Mouse (Mus musculus) midbrain, embryonic 12.5 days (tissue): ENCODE data around the gene Zfp385a. TPM values are rescaled to one million over a fixed set of nuclear protein-coding genes. Genes with fewer than 3 reads are reported as not detected.

Experiments used
- ATAC-seq: fragments of 200-750 bp; cut with Nextera tagmentation; 2 replicates; pipeline ENCODE4 v1.8.0; 2017; ENCODE audit warnings: low read depth, moderate TSS enrichment, moderate library complexity; ENCODE audit not compliant: low FRiP score
- H3K27ac ChIP-seq: fragments of 300-500 bp; sonication (generic); replicated peaks from 2 replicates; pipeline ENCODE4 v1.5.1; 2016; ENCODE audit warnings: mild to moderate bottlenecking
- H3K27me3 ChIP-seq: fragments of 300-500 bp; sonication (generic); 2 replicates; pipeline ENCODE4 v1.6.1; 2016; ENCODE audit warnings: mild to moderate bottlenecking
- H3K36me3 ChIP-seq: fragments of 300-500 bp; sonication (generic); 2 replicates; pipeline ENCODE4 v1.6.1; 2016
- H3K4me1 ChIP-seq: fragments of 300-500 bp; sonication (generic); 2 replicates; pipeline ENCODE4 v1.6.1; 2016
- H3K4me2 ChIP-seq: fragments of 300-500 bp; sonication (generic); replicated peaks from 2 replicates; pipeline ENCODE4 v1.6.1; 2016; ENCODE audit warnings: mild to moderate bottlenecking, moderate library complexity
- H3K4me3 ChIP-seq: fragments of 300-500 bp; sonication (generic); 2 replicates; pipeline ENCODE4 v1.5.1; 2016; ENCODE audit warnings: mild to moderate bottlenecking
- H3K9ac ChIP-seq: fragments of 300-500 bp; sonication (generic); replicated peaks from 2 replicates; pipeline ENCODE4 v1.6.1; 2016; ENCODE audit warnings: mild to moderate bottlenecking, moderate library complexity
- H3K9me3 ChIP-seq: fragments of 300-500 bp; sonication (generic); 2 replicates; pipeline ENCODE4 v1.6.1; 2016; ENCODE audit warnings: mild to moderate bottlenecking
- WGBS: fragments of 180-500 bp; shearing (Covaris S2); methylation state at CpG from one replicate; pipeline ENCODE4 v1.1.7; 2016; 5-methylcytosine and 5-hydroxymethylcytosine counted together
- polyA plus RNA-seq: library from polyadenylated mRNA; unstranded; fragments of >200 nt; fragmentation: Nextera tagmentation; extraction: Ambion mirVana; gene quantifications from 2 replicates; pipeline ENCODE4 v1.2.1, GENCODE M21; 2016

Gene Zfp385a
- polyA plus RNA-seq, 1 experiment from 2014 or later = 20.8 TPM

DNA sequence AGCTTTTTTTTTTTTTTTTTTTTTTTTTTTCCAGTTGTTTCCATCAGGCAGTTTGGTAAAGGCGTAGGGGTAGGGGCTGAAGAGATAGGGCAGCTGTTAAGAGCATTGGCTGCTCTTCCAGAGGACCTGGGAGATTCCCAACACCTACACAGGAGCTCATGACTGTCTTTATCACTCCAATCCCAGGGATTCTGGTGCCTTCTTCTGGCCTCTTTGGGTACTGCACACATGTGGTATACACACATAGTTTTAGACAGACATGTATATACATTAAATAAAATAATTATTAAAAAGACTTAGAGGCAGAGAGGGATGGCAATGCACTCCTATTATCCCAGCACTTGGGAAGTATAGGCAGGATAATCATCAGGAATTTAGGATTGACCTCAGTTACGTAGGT, 46.5 kb downstream of the Zfp385a start:
- H3K27ac ChIP-seq = no peak overlapping the region
- no peaks in the 10 kb centered on the region for H3K27me3 ChIP-seq
- ATAC-seq = no peak
- H3K4me2 ChIP-seq = no peak overlapping the region
- 97% methylated on average over 2 of the region's 2 CpGs for WGBS
- peaks cover 42% of the 10 kb centered on the region for H3K4me1 ChIP-seq
- H3K9me3 ChIP-seq = no peaks in the 10 kb centered on the region
- H3K9ac ChIP-seq = no peak overlapping the region
- H3K36me3 ChIP-seq = peaks cover 56% of the 10 kb centered on the region
- no peak overlapping the region for H3K4me3 ChIP-seq

DNA sequence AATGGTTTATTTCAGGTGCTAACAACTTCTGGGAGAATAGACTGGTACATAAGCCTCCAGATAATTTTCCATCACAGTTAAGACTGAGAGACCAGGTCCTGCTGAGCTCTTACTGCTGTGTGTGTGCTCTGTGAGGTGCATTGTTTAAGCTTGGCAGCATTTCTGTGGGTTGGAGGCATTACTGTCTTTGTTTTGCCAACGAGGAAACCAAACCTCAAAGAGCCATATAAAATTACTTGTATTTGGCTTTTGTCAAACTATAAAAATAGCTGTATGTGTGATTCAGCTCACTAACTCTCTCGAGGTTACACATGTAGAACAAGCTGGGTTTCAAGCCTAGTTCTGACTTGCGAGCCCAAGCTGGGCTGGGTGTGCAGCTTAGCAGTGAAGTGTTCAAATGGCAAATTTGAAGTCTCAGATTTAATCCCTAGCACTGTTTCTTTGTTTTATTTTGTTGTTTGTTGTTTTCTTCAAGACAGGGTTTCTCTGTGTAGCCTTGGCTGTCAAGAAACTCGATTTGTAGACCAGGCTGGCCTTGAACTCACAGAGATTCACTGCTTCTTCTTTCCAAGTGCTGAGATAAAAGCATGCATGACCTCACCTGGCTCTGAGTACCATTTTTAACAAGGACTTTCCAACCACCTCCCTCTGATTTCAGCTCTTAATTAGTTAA, 47.1 kb downstream of the Zfp385a start:
- H3K9me3 ChIP-seq = no peaks in the 10 kb centered on the region
- ATAC-seq = no peak
- H3K9ac ChIP-seq = no peak overlapping the region
- H3K27me3 ChIP-seq = no peaks in the 10 kb centered on the region
- peaks cover 36% of the 10 kb centered on the region for H3K4me1 ChIP-seq
- no peak overlapping the region for H3K4me2 ChIP-seq
- H3K27ac ChIP-seq = no peak overlapping the region
- H3K4me3 ChIP-seq = no peak overlapping the region
- WGBS = 96% methylated on average over 4 of the region's 4 CpGs
- H3K36me3 ChIP-seq = peaks cover 52% of the 10 kb centered on the region

DNA sequence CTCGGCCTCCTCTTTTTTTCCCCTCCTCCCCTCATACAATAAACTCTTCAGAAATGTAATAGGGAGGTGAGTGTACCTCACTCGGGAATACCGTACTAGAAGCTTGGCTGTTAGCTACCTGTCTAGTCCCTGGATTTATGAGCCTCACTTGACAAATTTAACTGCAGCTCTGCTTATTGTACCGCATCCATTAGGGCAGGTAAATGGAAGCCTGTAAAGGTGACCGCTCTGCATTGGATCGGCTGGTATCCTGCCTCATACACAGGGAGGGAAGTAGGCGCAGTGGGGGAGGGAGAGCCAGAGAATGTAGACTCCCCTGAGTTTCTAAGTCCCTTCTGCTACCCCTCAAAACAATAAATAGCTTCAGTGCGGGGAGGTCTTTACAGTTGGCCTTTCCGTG, 49.0 kb downstream of the Zfp385a start:
- Histone ChIP-seq H3K4me1 (peaks cover 17% of the 10 kb centered on the region), H3K9ac (no peak overlapping the region), H3K9me3 (no peaks in the 10 kb centered on the region), H3K27ac (no peak overlapping the region), H3K27me3 (no peaks in the 10 kb centered on the region), H3K36me3 (peaks cover 50% of the 10 kb centered on the region), H3K4me3 (no peak overlapping the region), H3K4me2 (no peak overlapping the region)
- no peak for ATAC-seq
- 94% methylated on average over 9 of the region's 9 CpGs for WGBS

DNA sequence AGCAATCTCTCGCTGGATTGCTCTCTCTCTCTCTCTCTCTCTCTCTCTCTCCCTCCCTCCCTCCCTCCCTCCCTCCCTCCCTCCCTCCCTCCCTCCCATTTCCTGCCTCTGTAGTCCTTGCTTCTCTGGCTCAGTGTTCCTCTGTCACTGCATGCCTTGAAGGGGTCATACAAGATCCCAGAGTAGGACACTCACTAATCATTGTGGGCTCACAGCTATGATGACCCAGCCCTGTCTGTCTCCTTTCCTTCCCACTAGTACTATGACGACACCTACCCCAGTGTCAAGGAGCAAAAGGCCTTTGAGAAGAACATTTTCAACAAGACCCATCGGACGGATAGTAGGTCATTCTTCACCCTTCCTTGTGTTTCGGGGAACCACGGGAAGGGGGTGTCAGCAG, 49.5 kb downstream of the Zfp385a start:
- peaks cover 48% of the 10 kb centered on the region for H3K36me3 ChIP-seq

DNA sequence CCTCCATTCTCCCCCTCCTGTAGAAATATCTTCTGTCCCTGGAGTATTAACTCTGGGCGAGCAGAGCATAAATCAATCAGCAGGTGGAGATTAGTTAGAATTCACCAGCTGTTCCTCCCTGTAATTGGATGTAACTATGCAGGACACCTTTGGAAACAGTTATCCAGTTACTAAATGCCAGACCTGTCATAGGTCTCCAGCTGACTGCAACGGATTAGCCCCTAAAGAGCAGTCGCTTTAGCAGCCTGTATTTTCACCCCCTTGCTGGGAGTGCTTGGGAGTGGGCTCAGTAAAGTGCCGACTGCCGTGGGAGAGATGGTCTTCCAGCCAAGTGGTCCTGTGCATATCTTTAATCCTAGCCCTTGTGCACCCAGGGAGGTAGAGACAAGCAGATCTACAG, 50.3 kb downstream of the Zfp385a start:
- no peak for ATAC-seq
- Histone ChIP-seq H3K4me3 (no peak overlapping the region), H3K36me3 (peaks cover 47% of the 10 kb centered on the region), H3K9me3 (no peaks in the 10 kb centered on the region), H3K27me3 (no peaks in the 10 kb centered on the region), H3K9ac (peak overlapping the region; percentile 24; the same call in 1 of the 2 replicates), H3K27ac (peak overlapping the region; percentile 58), H3K4me2 (no peak overlapping the region), H3K4me1 (peaks cover 23% of the 10 kb centered on the region)
- WGBS = 45% methylated on average over 5 of the region's 5 CpGs

More for the DNA sequence above, 49.5 kb downstream of the Zfp385a start:
- no peak overlapping the region for H3K4me2 ChIP-seq
- no peaks in the 10 kb centered on the region for H3K27me3 ChIP-seq
- H3K9me3 ChIP-seq = no peaks in the 10 kb centered on the region
- peaks cover 17% of the 10 kb centered on the region for H3K4me1 ChIP-seq
- ATAC-seq = no peak
- 0 out of 2 replicates have a peak overlapping the region, but pooled peaks have one; percentile 24 for H3K9ac ChIP-seq
- WGBS = 82% methylated on average over 6 of the region's 6 CpGs
- H3K4me3 ChIP-seq = no peak overlapping the region
- 0 out of 2 replicates have a peak overlapping the region, but pooled peaks have one; percentile 58 for H3K27ac ChIP-seq

DNA sequence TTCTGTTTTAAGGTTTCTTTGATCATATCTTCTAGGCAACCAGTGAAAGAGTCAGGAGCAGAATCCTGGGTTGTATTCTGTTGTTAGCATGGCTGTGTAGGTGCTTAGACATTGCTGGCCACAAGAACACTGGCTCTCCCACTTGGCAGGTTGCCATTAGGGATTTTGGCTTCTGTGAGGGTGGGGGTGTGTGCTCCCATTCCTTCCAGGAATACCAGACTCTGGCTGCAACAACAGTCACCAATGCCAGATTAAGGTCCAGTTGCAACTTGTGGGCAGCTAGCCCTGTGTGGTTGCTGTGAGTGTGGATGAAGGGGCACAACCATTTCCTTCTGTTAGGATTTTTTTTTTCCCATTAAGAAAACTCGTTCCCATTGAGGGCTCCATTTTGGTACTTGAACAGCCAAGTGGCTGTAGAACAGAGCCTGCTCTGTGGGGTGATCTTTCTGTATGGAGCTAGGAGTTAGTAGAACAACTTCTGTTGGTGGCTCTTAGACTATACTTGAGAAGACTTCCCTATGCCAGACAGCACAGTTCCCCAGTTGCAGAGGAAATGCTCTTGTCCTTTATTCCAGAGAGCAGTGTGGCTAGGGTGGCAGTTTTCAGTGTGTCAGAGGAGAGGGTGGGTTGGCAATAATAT, 54.0 kb downstream of the Zfp385a start:
- no peaks in the 10 kb centered on the region for H3K9me3 ChIP-seq
- H3K27me3 ChIP-seq = no peaks in the 10 kb centered on the region
- H3K36me3 ChIP-seq = peaks cover 15% of the 10 kb centered on the region
- no peak overlapping the region for H3K9ac ChIP-seq
- no peak for ATAC-seq
- H3K27ac ChIP-seq = 0 out of 2 replicates have a peak overlapping the region, but pooled peaks have one; percentile 56
- 76% methylated on average over 1 of the region's 1 CpGs for WGBS
- no peak overlapping the region for H3K4me2 ChIP-seq
- no peak overlapping the region for H3K4me3 ChIP-seq
- peaks cover 25% of the 10 kb centered on the region for H3K4me1 ChIP-seq

DNA sequence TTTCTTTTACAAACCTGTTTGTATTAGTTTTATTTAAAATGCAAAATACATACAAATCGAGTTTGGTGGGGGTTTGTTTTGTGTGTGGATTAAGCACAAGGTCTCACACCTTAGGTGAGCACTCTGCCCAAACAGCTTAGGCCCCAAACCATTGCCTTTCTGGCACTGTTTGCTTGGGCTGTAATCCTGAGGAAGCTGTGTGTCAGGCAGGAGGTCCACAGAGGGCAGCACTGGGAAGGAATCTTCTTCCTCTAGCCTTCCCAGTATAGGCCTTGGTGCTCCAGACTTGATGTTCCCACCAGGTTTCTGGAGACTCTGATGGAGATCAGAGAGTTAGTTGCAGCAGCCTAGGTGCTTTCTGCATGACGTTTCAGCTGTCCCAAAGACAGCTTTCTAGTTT, 55.2 kb downstream of the Zfp385a start:
- 50% methylated on average over 2 of the region's 2 CpGs for WGBS
- Histone ChIP-seq H3K4me1 (peaks cover 24% of the 10 kb centered on the region), H3K4me2 (no peak overlapping the region), H3K36me3 (peaks cover 5% of the 10 kb centered on the region; the same call in 1 of the 2 replicates), H3K4me3 (no peak overlapping the region), H3K27ac (peak overlapping the region; percentile 15; the same call in 1 of the 2 replicates), H3K9ac (no peak overlapping the region; the same call in 1 of the 2 replicates), H3K27me3 (no peaks in the 10 kb centered on the region), H3K9me3 (no peaks in the 10 kb centered on the region)
- no peak for ATAC-seq

DNA sequence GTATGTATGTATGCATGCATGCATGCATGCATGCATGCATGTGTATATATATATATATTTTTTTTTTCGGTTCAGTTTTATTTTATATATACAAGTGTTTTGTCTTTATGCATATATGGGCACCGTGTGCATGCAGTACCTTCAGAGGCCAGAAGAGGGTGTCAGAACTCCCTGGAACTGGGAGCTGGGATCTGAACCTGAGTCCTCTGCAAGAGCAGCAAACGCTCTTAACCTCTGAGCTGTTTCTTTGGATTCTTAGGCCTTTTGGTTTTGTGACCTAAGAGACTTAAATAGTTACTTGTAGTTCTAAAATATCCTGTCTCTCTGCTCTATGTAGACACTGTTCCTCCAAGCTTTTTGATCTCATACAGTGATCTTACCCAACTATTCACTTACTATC, 55.8 kb downstream of the Zfp385a start:
- Histone ChIP-seq H3K9ac (no peak overlapping the region), H3K27ac (no peak overlapping the region), H3K4me2 (no peak overlapping the region), H3K9me3 (no peaks in the 10 kb centered on the region), H3K4me1 (peaks cover 18% of the 10 kb centered on the region), H3K36me3 (no peaks in the 10 kb centered on the region), H3K4me3 (no peak overlapping the region), H3K27me3 (no peaks in the 10 kb centered on the region)
- ATAC-seq = no peak
- 62% methylated on average over 3 of the region's 3 CpGs for WGBS

DNA sequence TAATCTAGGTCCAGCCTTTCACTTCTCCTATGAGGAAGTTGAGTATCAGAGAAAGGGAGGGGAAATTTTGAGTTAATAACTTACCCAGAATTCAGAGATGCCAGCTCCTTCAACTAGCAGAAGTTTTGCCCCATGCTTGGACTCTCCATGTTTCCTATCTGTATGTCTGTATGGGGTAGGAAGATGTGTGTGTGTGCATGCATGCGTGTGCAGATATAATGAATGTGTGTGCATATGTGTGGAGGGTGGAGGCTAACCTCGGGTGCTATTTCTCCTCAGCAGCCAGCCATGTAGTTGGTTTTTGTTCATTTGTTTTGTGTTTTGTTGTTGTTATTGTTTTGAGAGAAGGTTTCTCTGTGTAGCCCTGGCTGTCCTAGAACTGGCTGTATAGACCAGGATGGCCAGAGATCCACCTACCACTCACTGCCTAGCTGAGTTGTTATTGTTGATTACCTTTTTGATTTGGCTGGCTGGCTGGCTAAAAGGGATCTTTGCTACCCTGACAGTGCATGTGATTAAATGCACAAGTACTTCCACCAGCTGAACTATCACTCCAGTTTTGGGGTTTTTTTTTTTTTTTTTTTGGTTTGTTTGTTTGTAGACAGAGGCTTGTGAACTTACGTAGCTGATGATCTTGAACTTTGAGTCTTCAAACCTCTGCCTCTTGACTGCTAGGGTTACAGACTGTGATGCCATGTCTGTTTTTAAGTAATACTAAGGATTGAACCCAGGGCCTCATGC, 58.3 kb downstream of the Zfp385a start:
- no peaks in the 10 kb centered on the region for H3K27me3 ChIP-seq
- H3K36me3 ChIP-seq = no peaks in the 10 kb centered on the region
- WGBS = 91% methylated on average over 3 of the region's 3 CpGs
- H3K4me1 ChIP-seq = peaks cover 16% of the 10 kb centered on the region
- no peak for ATAC-seq
- no peak overlapping the region for H3K27ac ChIP-seq
- H3K4me3 ChIP-seq = no peak overlapping the region
- H3K4me2 ChIP-seq = no peak overlapping the region
- H3K9me3 ChIP-seq = no peaks in the 10 kb centered on the region
- no peak overlapping the region for H3K9ac ChIP-seq

DNA sequence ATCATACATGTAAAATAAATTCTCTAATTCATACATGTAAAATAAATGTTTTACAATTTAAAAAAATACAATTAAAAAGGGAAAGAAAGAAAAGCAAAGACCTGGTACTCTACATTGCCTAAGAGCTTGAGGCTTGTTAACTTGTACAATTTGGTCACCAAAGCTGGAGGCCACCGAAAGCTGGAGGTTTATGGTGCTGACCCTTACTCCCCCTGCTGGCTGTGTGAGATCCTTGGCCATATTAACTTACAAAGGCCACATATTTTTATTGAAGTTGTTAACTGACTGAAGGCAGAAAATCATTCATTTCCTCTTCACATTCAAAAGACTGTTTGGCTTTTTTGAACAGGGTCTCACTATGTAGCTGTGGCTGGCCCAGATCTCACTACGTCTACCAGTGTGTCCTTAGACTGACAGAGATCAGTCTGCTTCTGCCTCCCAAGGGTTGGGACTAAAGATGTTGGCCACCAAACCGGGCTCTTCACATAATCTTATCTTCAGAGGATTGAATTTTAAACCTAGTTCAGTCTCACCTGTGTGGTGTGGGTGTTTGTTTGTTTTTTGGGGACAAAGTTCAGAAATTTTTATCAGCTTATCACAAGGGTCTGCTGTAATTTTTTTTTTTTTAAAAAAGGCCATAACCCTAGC, 59.0 kb downstream of the Zfp385a start:
- ATAC-seq = no peak
- WGBS = 81% methylated on average over 3 of the region's 3 CpGs
- H3K27ac ChIP-seq = no peak overlapping the region

DNA sequence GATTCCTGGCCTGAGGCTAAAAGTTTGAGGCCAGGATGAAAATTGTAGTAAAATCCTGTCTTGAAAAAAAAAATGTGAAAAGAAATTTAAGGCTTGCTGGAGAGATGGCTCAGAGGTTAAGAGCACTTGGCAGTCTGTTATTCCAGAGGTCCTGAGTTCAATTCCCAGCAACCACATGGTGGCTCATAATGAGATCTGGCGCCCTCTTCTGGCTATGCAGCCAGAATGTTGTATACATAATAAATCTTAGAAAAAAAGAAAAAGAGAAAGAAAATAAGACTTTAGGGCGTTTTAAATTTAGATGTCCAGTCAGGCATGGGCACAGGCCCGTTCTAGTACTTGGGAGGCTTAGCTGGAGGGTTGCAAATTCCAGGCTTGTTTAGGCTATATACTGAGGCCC, 60.1 kb downstream of the Zfp385a start:
- H3K9ac ChIP-seq = no peak overlapping the region
- no peaks in the 10 kb centered on the region for H3K9me3 ChIP-seq
- ATAC-seq = no peak
- H3K4me3 ChIP-seq = no peak overlapping the region
- H3K27ac ChIP-seq = no peak overlapping the region
- H3K4me1 ChIP-seq = peaks cover 3% of the 10 kb centered on the region
- 64% methylated on average over 3 of the region's 3 CpGs for WGBS
- H3K27me3 ChIP-seq = no peaks in the 10 kb centered on the region
- H3K4me2 ChIP-seq = no peak overlapping the region
- H3K36me3 ChIP-seq = no peaks in the 10 kb centered on the region

More for the DNA sequence above, 59.0 kb downstream of the Zfp385a start:
- no peaks in the 10 kb centered on the region for H3K36me3 ChIP-seq
- peaks cover 15% of the 10 kb centered on the region for H3K4me1 ChIP-seq
- no peaks in the 10 kb centered on the region for H3K9me3 ChIP-seq
- H3K9ac ChIP-seq = no peak overlapping the region
- no peak overlapping the region for H3K4me3 ChIP-seq
- no peak overlapping the region for H3K4me2 ChIP-seq
- H3K27me3 ChIP-seq = no peaks in the 10 kb centered on the region

DNA sequence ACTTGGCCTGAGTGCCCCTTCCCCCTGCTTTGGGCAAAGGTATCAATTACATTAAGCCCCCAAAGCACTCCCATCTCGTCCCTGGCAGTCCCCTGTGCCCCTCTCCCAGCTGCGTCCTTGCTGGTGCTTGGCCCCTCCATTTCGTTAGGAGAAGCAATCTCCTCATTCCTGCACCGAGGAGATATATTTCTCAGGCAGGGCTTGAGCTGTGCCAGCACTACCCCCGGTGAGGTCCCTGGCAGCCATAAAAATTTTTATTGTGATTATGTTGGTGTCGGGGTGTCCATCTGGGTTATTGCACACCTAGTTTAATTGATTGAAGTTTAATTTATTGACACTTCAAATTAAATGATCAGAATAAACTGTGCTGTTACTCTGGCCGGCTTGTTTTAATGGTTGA, 61.9 kb downstream of the Zfp385a start:
- H3K9ac ChIP-seq = no peak overlapping the region
- H3K27ac ChIP-seq = no peak overlapping the region
- no peak overlapping the region for H3K4me3 ChIP-seq
- 80% methylated on average over 7 of the region's 7 CpGs for WGBS
- ATAC-seq = no peak
- peaks cover 15% of the 10 kb centered on the region for H3K4me1 ChIP-seq
- no peak overlapping the region for H3K4me2 ChIP-seq
- no peaks in the 10 kb centered on the region for H3K9me3 ChIP-seq
- no peaks in the 10 kb centered on the region for H3K36me3 ChIP-seq
- no peaks in the 10 kb centered on the region for H3K27me3 ChIP-seq
